Mouse (Mus musculus) layer of hippocampus, adult 9-11 months (tissue): ENCODE measurements at regions not wholly inside any gene's neighbourhood (a gene's known extent, or its start where the extent isn't known, plus 50 kb on each side); places are given as distances from the start of the nearest gene placed in this dataset.
"Not testable (repeated sequence)": the region's sequence is repeated elsewhere in the genome, so short reads cannot be mapped to it uniquely, and the experiment has no call there.

Source experiments
- DNase-seq: peaks from one replicate; pipeline ENCODE4 v3.0.0; 2022

- DNase-seq, result no peak
Measured at GRCm38 (mm10) chr14:53980771-53981170, 273.1 kb downstream of the Dad1 start.

DNA sequence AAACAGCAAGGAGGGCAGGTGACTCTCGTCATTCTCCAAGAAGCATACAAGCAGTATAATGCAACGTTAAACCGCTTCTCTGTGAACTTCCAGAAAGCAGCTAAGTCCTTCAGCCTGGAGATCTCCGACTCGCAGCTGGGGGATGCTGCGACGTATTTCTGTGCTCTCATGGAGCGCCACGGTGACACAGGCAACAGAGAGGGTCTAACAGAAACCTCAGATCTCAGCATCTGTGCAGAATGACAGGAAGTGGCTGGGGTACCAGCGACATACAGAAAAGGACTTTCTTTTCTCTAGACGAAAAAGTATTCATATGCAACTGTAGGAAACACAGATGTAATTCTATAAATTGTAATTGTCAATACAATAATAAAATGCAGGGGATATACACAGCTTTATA, 292.5 kb downstream of the Dad1 start:
- DNase-seq, result not testable (repeated sequence)

- no peak for DNase-seq
Measured at GRCm38 (mm10) chr14:53960779-53961178, 293.1 kb downstream of the Dad1 start.

DNA sequence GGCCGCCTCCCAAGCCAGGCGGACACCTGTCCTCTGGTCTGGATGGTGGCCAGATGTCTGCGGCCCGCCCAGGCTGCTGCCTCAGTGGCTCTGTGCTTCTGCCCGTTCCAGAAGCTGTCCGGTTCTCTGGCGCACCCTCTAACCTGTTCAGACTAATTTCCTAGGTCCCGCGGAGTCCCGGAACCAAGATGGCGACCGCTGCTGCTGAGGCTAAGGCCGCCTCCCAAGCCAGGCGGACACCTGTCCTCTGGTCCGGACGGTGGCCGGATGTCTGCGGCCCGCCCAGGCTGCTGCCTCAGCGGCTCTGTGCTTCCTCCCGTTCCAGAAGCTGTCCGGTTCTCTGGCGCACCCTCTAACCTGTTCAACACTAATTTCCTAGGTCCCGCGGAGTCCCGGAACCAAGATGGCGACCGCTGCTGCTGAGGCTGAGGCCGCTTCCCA, 318.1 kb downstream of the Dad1 start:
- peak; percentile 47 for DNase-seq

- DNase-seq, result peak; percentile 70
Measured at GRCm38 (mm10) chr14:53935336-53935735, 318.6 kb downstream of the Dad1 start.

DNA sequence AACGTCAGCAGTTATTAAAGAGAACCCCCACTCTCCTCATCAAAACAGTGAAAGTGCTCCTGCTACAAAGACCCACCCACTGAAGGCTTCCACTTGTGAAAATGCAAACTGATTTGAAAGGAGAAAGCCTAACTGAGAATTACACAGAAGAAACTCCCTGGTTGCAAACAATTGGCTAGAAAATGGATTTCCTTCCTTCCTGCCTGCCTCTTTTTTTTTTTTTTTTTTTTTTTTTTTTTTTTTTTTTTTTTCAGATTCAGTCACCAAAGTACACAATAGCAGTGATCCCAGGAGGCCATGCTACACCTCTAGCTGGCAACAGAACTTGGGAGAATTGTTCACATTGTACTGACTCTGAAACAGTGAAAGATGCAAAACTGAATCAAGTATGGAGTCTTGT, 343.0 kb downstream of the Dad1 start:
- DNase-seq, result no peak

DNA sequence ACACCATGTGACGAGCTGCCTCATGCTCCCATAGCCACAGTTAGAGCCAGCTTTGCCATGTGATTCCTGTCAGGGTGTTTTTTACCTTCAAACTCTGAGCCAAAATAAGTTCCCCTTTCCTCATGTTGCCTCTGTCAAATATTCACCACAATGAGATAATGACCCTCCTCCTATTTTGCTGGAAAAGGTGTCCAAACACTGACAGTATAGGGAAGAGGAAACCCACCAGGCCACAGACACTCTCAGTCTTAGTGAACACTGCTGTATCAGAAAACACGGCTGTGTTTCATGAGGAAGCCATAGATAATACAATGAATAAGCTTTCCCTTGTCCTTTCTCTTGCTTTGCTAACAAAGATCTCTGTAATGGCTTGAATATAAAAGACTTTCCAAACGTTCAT, 349.3 kb downstream of the Dad1 start:
- no peak for DNase-seq

DNA sequence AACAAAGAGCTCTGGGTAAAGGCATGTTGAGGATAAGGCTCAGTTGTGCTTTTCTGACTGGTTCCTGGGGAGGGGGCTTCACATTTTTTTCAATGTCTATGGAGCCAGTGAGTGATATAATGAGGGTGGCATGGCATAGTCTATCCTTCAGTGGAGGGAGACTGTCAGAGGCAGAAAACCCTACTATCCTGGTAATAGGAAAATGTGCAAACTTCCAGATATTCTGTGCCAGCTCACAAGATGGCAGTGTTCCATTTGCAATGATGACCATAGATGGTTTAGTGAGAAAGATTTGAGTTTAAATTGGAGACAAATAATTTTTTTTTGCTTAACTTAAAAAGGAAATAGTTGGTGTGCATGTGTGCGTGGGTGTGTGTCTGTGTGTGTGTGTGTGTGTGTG, 352.8 kb downstream of the Dad1 start:
- peak; percentile 9 for DNase-seq

DNA sequence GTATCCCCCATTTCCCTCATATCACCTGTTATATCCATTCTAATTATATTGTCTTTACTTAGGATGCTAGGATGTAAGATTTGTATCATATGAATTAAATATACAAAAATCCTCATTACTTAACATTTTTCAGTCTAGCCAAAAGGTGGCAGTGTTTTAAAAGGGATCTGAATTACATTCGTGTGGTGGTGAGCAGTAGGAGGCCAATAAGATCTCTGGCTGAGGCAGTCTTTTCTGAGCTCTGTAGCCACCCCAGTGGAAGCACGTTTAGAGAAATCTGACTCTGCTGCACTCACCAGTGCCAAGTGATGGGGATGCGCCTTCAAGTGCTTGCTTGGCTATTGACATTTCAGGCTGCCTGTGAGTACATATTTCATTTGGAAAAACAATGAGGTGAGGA, 372.6 kb downstream of the Dad1 start:
- peak; percentile 12 for DNase-seq

DNA sequence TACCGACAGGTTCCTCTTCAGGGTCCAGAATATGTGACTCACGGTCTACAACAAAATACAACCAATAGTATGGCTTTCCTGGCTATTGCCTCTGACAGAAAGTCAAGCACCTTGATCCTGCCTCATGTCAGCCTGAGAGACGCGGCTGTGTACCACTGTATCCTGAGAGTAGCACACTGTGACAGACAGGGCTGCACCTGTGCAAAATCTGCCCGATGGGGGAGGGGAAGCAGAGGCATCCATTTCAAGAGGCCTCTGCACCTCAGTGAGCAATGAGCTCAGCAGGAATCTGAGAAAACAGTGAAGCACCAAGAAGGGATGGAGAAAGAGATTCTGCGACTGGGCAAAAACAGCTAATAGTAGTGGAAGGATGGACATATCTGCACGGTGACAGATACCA, 377.3 kb downstream of the Dad1 start:
- no peak for DNase-seq

DNA sequence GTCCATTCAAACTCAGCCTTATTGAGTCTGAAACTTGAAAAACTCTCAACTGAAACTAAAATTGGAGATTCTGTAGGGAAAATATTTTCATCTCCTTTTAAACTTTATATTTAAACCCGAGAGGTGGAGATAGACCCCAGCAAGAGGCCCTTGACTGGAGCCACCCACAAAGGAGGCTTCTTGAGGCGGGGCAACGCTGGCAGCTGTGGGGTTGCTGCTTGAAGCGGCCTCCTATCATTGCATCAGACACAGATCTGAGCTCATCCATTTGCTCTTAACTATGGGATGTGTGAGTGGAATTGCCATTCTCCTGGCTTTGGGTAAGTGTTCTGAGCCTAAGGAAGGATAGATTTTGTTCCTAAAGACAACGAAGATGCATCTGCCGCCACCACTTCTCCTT, 378.2 kb downstream of the Dad1 start:
- DNase-seq, result no peak

GRCm38 (mm10) chr14:53847049-53847448, 406.9 kb downstream of the Dad1 start:
- DNase-seq, result no peak

DNA sequence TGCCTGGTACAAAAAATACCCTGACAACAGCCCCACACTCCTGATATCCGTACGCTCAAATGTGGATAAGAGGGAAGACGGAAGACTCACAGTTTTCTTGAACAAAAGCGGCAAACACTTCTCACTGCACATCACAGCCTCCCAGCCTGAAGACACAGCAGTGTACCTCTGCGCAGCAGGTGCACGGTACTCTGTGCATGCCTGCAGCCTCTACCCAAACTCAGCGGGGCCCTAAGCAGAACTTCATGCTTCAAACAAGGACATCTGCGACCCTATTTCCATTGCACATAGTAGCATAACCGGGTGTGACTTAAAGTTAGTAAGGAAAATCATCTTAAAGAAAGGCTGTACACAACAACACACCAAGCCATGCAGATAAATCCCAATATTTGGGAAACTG, 408.3 kb downstream of the Dad1 start:
- no peak for DNase-seq

DNA sequence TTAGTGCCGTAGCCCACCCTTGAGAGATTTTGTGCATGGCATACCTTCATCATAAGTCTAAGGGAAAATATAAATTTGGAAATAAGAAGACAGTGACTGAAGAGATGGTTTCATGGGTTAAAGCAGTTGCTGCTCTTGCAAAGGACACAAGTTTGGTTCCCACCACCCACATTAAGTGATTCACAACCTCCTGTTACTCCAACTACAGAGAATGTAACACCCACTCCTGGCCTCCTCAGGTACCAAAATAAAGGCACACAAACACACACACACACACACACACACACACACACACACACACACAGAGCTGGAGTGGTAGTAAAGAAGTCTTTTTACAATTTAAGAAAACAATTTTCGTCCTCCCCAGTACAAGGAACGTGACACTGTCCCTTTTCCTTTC, 421.4 kb downstream of the Dad1 start:
- no peak for DNase-seq

GRCm38 (mm10) chr14:53831651-53832050, 422.3 kb downstream of the Dad1 start:
- no peak for DNase-seq

- DNase-seq, result no peak
Measured at GRCm38 (mm10) chr14:53830717-53831116, 423.2 kb downstream of the Dad1 start.

DNA sequence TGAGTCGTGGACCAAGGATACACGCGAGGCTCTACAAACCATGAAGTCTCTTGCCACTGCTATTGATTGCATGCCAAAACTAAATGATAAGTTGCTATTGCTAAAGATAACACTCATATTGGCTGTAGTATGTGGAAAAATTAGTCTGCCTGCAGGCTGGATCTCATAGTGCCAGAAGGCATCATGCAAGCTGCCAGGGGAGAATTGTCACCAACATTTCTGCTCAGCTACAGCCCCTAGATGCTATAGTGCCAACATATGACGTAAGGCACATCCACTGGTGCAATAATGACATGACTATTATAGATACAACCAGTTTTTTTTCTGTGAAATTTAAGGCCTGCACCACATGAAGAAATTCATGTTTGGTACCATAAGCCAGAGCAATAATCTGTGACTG, 427.1 kb downstream of the Dad1 start:
- peak; percentile 72 for DNase-seq

DNA sequence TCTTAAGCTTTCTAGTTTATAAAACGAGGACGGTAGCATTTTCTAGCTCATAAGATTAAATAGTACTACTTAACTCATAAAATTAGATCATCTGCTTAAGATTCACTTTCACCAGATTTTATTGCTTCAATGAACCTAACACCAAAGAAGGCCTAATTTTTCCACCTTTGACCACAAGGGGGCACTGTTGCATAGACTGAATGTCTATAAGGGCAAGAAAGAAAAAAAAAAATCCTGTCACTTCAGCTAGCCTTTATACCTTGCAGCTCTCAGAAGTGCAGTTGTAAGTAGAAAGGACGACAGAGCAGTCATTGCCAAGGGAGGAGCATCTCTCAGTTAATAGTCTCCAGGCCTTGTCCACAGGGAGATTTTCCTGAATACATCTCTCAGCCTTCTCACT, 447.7 kb downstream of the Dad1 start:
- peak; percentile 48 for DNase-seq

DNA sequence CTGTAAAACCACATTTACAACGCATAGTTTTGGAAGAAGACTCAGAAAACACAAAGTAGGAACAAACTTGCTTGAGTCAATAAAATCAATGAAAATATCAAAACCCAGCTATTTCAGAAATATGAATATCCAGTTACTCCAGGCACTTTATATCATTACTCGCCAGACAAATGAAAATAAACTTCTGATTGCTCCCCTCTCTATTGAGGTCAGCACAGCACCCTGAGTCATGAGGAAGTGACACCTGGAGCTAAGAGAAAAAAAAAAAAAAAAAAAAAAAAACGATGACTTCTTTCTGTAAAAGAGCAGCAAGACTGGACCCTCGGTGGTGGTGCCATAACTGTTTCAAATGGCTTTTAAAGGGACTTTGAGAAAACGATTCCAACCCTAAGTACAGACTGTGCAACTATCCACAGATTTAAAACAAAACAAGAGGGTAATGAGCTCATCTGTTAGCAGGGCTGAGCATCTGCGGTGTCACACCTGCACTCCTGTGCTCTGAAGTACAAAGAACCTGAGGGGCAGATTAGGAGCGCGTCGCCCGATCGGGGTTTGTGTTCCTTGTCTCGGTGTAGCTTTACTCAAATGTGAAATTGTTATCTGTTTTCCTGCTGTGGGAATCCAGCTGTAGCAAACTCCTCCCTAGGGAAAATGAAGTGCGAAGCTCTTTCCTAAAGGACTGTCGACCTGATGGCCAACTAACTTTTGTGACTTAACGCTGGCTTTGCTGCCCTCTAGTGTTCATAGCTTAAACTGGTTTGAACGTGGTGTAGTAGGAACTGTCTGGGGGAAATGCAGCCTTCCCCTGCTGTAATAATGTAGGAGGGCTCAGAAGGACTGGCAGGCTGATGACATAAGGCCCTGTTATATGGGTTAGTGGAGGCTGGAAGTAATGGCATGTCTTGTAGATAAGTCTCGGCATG, 449.9 kb downstream of the Dad1 start:
- peak; percentile 6 for DNase-seq

DNA sequence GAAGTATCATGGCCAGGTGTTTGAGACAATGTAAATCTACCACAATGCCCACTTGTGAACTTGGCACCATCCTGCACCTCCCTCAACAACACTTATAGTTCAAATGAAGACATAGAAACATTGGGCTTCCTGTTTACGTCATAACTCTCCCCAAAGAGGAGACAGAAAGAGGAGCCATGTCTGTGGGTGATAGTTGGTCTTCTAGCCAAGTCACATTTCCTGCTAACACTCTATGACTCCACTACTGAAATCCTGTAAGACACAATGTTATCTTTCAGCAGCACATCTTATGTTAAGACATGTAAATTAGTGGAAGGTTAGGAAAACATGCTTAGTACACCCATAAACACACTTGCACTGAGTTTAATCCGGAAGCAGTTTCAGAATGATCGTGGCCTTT, 451.4 kb downstream of the Dad1 start:
- DNase-seq, result no peak

DNA sequence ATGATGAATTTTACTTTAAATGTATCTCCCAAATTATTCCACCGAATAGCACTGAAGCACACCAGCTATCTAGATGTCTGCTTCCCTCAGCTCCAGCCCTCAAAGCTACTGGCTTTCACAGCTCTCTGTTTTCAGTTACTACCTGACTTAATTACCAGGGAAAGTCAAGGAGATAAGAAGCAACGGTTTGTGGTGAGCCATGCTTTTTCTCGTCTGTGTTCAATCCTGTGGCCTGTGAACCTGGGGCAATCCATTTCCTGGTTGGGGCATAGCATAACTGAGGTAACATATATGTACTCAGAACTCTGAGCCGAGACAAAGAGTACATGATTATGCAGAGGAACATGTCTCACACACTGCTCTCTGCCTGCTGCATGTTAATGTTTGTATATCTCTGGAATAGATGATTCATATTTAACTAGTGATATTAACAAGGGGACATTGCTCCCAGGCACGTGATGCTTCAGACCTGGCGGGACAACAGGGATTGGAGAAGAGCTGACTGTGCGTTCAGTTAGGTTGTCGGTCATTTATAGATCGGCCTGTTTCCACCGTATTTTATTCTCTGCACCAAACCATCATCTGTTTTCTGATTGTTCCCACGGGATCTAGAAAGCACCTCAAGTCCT, 453.3 kb downstream of the Dad1 start:
- DNase-seq, result no peak

- not testable (repeated sequence) for DNase-seq
Measured at GRCm38 (mm10) chr14:53795160-53795559, 458.7 kb downstream of the Dad1 start.

GRCm38 (mm10) chr14:53794527-53794926, 459.4 kb downstream of the Dad1 start:
- DNase-seq, result no peak

DNA sequence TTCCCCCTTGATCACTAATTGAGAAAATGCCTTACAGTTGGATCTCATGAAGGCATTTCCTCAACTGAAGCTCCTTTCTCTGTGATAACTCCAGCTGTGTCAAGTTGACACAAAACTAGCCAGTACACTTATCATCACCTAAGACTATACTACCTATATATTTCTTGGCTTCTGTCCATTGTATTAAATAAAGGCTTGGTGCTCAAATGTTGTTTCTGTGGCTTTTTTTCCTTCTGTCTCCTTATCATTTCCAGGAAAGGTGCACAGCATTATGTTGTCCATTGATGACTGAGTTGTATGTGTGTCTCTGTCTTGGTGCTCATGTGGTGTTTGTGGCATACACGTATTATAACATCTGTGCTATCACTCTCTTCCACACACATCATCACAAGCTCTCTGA, 461.5 kb downstream of the Dad1 start:
- DNase-seq, result not testable (repeated sequence)
